Mouse (Mus musculus) bone marrow macrophage, adult 2 months (primary cell): ENCODE measurements around the gene Shb.

ENCODE experiments used
- CTCF ChIP-seq: IDR thresholded peaks from 2 replicates; pipeline ENCODE4 v1.5.1; 2012; ENCODE audit warnings: low read depth, mild to moderate bottlenecking, low read length, moderate library complexity
- POLR2A ChIP-seq: IDR thresholded peaks from 2 replicates; pipeline ENCODE4 v1.6.1; 2012; ENCODE audit warnings: mild to moderate bottlenecking, low read depth, low read length, borderline replicate concordance

DNA sequence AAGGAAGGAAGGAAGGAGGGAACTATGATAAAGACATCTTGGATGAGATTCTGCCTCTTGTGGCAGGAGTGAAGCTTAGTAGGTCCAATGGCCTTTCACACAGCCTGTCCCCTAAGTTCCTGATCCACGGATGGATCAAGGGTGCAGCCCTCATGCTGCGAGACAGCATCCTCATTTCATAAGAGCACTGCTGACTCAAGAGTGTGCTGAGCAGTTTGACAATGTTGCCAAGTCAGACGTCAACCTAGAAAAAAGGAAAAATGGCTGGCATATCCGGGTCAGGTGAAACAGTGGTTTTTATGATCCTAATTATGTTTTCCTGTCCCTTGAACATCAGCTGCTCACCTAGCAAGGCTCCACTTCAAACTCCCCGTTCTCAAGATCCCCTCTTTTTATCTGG lies 138.6 kb downstream of the Shb start:
- no peak for TF ChIP-seq POLR2A
- TF ChIP-seq CTCF = no peak
